Comparison of ENCODE assay signal across 11 mouse cellular contexts in the genomic region with DNA sequence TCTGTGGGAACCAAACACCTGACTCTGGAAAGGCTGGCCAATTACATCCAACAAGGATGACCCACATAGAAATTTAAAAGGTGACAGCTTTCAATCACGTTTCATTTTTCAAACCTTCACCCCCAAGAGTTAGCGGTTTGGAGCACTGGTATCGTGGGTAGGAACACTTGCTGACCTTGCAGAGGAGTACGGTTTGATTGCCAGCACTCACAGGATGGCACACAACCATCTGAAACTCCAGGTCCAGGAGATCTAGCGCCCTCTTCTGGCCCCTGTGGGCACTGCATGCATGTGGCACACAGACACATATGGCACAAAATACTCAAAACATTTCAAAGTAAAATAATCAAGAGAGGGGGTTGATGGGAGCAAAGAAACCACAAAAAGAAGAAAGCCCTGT. TPM values are rescaled to one million over a fixed set of nuclear protein-coding genes. Genes with fewer than 3 reads are reported as not detected.
A peak's percentile ranks its signal among the peaks of the same experiment; 100 is the strongest.
DNase-seq lines count a peak whose midpoint lies in the region; ATAC-seq and TF ChIP-seq lines count a peak whose summit lies in the region.
"Had no signal": no experiment of that assay in that cellular context is flagged by ENCODE, and none has a peak within 500 bp of the region (broad histone marks: within the 10 kb centered on the region; RNA-seq: fewer than 3 reads in every experiment).

No protein-coding gene starts in this region.

- TF ChIP-seq CTCF in midbrain, postnatal 0 days (IDR thresholded peaks at IDR 0.05) = peak; percentile 62
- 0 out of 2 replicates have a peak, but pooled peaks have one; percentile 3 for TF ChIP-seq CTCF in embryonic fibroblast, embryonic 13.5 days (IDR thresholded peaks at IDR 0.05; ENCODE audit: borderline replicate concordance, insufficient read depth, low read length)

- H3K9me3 ChIP-seq in forebrain, embryonic 11.5 days (ENCODE audit: control insufficient read depth, low read length) = no peaks in the 10 kb centered on the region
- H3K9me3 ChIP-seq in forebrain, embryonic 12.5 days = no peaks in the 10 kb centered on the region
- no peaks in the 10 kb centered on the region for H3K9me3 ChIP-seq in midbrain, postnatal 0 days (ENCODE audit: low read length)
- H3K9me3 ChIP-seq in midbrain, embryonic 13.5 days = no peaks in the 10 kb centered on the region
- H3K9me3 ChIP-seq: embryonic facial prominence, embryonic 15.5 days had no signal

- DNase-seq in forebrain, embryonic 11.5 days (ENCODE audit: low spot score) = peak; percentile 68
- no peak for DNase-seq in midbrain, postnatal 0 days (ENCODE audit: low spot score)
- DNase-seq in thymus, postnatal 14 days = peak; percentile 56
- DNase-seq in ovary, postnatal 10 days (ENCODE audit: low spot score) = no peak
- DNase-seq in right cerebral cortex, postnatal 25 days = no peak
- DNase-seq: heart, postnatal 36 days had no signal

- no peak overlapping the region for H3K27ac ChIP-seq in forebrain, embryonic 11.5 days (ENCODE audit: low read depth, low read length)
- no peak overlapping the region for H3K27ac ChIP-seq in forebrain, embryonic 12.5 days
- no peak overlapping the region for H3K27ac ChIP-seq in midbrain, postnatal 0 days (ENCODE audit: low read depth, low read length)
- no peak overlapping the region for H3K27ac ChIP-seq in midbrain, embryonic 13.5 days
- no peak overlapping the region for H3K27ac ChIP-seq in embryonic fibroblast, embryonic 13.5 days (ENCODE audit: insufficient read depth, low read length)
- H3K27ac ChIP-seq: embryonic facial prominence, embryonic 15.5 days had no signal

- WGBS in forebrain, embryonic 11.5 days = 54% methylated on average over 5 of the region's 5 CpGs
- 58% methylated on average over 5 of the region's 5 CpGs for WGBS in forebrain, embryonic 12.5 days
- 54% methylated on average over 5 of the region's 5 CpGs for WGBS in midbrain, postnatal 0 days
- 56% methylated on average over 5 of the region's 5 CpGs for WGBS in midbrain, embryonic 13.5 days

- no peak overlapping the region for H3K9ac ChIP-seq in forebrain, embryonic 11.5 days (ENCODE audit: low read length)
- no peak overlapping the region for H3K9ac ChIP-seq in forebrain, embryonic 12.5 days
- H3K9ac ChIP-seq in midbrain, postnatal 0 days (replicated peaks; ENCODE audit: low read length, poor library complexity, severe bottlenecking) = no peak overlapping the region
- no peak overlapping the region for H3K9ac ChIP-seq in midbrain, embryonic 13.5 days (replicated peaks)
- H3K9ac ChIP-seq: embryonic facial prominence, embryonic 15.5 days had no signal

- H3K27me3 ChIP-seq in forebrain, embryonic 11.5 days (ENCODE audit: control insufficient read depth, insufficient read depth, low read length) = no peaks in the 10 kb centered on the region
- H3K27me3 ChIP-seq in forebrain, embryonic 12.5 days = no peaks in the 10 kb centered on the region
- no peaks in the 10 kb centered on the region for H3K27me3 ChIP-seq in midbrain, postnatal 0 days (ENCODE audit: insufficient read depth, low read length)
- no peaks in the 10 kb centered on the region for H3K27me3 ChIP-seq in midbrain, embryonic 13.5 days
- H3K27me3 ChIP-seq: embryonic facial prominence, embryonic 15.5 days had no signal

- no peak overlapping the region for H3K4me3 ChIP-seq in forebrain, embryonic 11.5 days (ENCODE audit: low read depth, low read length)
- H3K4me3 ChIP-seq in forebrain, embryonic 12.5 days (replicated peaks) = no peak overlapping the region
- no peak overlapping the region for H3K4me3 ChIP-seq in midbrain, postnatal 0 days (ENCODE audit: low read depth, low read length)
- no peak overlapping the region for H3K4me3 ChIP-seq in midbrain, embryonic 13.5 days (replicated peaks)
- H3K4me3 ChIP-seq in embryonic fibroblast, embryonic 13.5 days (ENCODE audit: insufficient read depth, low read length) = no peak overlapping the region
- H3K4me3 ChIP-seq: embryonic facial prominence, embryonic 15.5 days had no signal

- no peak for TF ChIP-seq POLR2A in embryonic fibroblast, embryonic 13.5 days (IDR thresholded peaks at IDR 0.05; ENCODE audit: low read depth, low read length)

- ATAC-seq in forebrain, embryonic 11.5 days (replicated peaks; ENCODE audit: low FRiP score) = no peak
- ATAC-seq in forebrain, embryonic 12.5 days (ENCODE audit: low FRiP score) = no peak
- no peak for ATAC-seq in midbrain, postnatal 0 days (ENCODE audit: low FRiP score)
- ATAC-seq in midbrain, embryonic 13.5 days = no peak

- no peak overlapping the region for H3K4me2 ChIP-seq in forebrain, embryonic 11.5 days (ENCODE audit: low read depth, low read length, severe bottlenecking)
- no peak overlapping the region for H3K4me2 ChIP-seq in forebrain, embryonic 12.5 days
- H3K4me2 ChIP-seq in midbrain, postnatal 0 days (ENCODE audit: low read depth, low read length, poor library complexity, severe bottlenecking) = no peak overlapping the region
- no peak overlapping the region for H3K4me2 ChIP-seq in midbrain, embryonic 13.5 days (replicated peaks)
- H3K4me2 ChIP-seq: embryonic facial prominence, embryonic 15.5 days had no signal

- no peaks in the 10 kb centered on the region for H3K36me3 ChIP-seq in forebrain, embryonic 11.5 days (ENCODE audit: control insufficient read depth, insufficient read depth, low read length)
- no peaks in the 10 kb centered on the region for H3K36me3 ChIP-seq in forebrain, embryonic 12.5 days (replicated peaks)
- no peaks in the 10 kb centered on the region; the same call in 1 of the 2 replicates for H3K36me3 ChIP-seq in midbrain, postnatal 0 days (ENCODE audit: insufficient read depth, low read length)
- no peaks in the 10 kb centered on the region for H3K36me3 ChIP-seq in midbrain, embryonic 13.5 days
- H3K36me3 ChIP-seq: embryonic facial prominence, embryonic 15.5 days had no signal

- H3K4me1 ChIP-seq in forebrain, embryonic 11.5 days (replicated peaks; ENCODE audit: control insufficient read depth, insufficient read depth, low read length) = no peaks in the 10 kb centered on the region; the same call in 1 of the 2 replicates
- peaks cover 4% of the 10 kb centered on the region for H3K4me1 ChIP-seq in forebrain, embryonic 12.5 days
- H3K4me1 ChIP-seq in midbrain, postnatal 0 days (ENCODE audit: insufficient read depth, low read length) = no peaks in the 10 kb centered on the region
- H3K4me1 ChIP-seq in midbrain, embryonic 13.5 days (replicated peaks) = peaks cover 11% of the 10 kb centered on the region
- no peaks in the 10 kb centered on the region for H3K4me1 ChIP-seq in embryonic fibroblast, embryonic 13.5 days (ENCODE audit: control insufficient read depth, insufficient read depth, low read length)

RNA-seq across cellular contexts. Expression of gene Homez, which starts 3.8 kb away (rescaled TPM):
- polyA plus RNA-seq in forebrain, embryonic 11.5 days (2014; fragmentation: Nextera tagmentation; extraction: Ambion mirVana) = 15.7 and 16.1 TPM in 2 replicates
- polyA plus RNA-seq in forebrain, embryonic 12.5 days (2016; fragmentation: Nextera tagmentation; extraction: Ambion mirVana) = 13.9 and 18.5 TPM in 2 replicates
- total RNA-seq in midbrain, postnatal 0 days (2014; rRNA removed) = 6.9 and 9.4 TPM in 2 replicates
- 8.0 and 9.6 TPM in 2 replicates for polyA plus RNA-seq in midbrain, postnatal 0 days (2015; fragmentation: Nextera tagmentation; extraction: Ambion mirVana)
- 11.7 and 13.5 TPM in 2 replicates for polyA plus RNA-seq in midbrain, embryonic 13.5 days (2015; fragmentation: Nextera tagmentation; extraction: Ambion mirVana)
- 5.4 and 6.9 TPM in 2 replicates for polyA plus RNA-seq in embryonic fibroblast, embryonic 13.5 days (2011; ENCODE audit: insufficient read length, low read depth, missing spikeins)

RNA-seq across cellular contexts. Expression of gene Ppp1r3e, which starts 10.4 kb away (rescaled TPM):
- polyA plus RNA-seq in forebrain, embryonic 11.5 days (2014; fragmentation: Nextera tagmentation; extraction: Ambion mirVana) = 0.69 and 1.4 TPM in 2 replicates
- 1.1 and 1.3 TPM in 2 replicates for polyA plus RNA-seq in forebrain, embryonic 12.5 days (2016; fragmentation: Nextera tagmentation; extraction: Ambion mirVana)
- total RNA-seq in midbrain, postnatal 0 days (2014; rRNA removed) = 27.1 and 37.2 TPM in 2 replicates
- polyA plus RNA-seq in midbrain, postnatal 0 days (2015; fragmentation: Nextera tagmentation; extraction: Ambion mirVana) = 2.8 and 4.1 TPM in 2 replicates
- 0.98 and 2.2 TPM in 2 replicates for polyA plus RNA-seq in midbrain, embryonic 13.5 days (2015; fragmentation: Nextera tagmentation; extraction: Ambion mirVana)
- polyA plus RNA-seq in embryonic fibroblast, embryonic 13.5 days (2011; ENCODE audit: insufficient read length, low read depth, missing spikeins) = 8.4 and 10.9 TPM in 2 replicates

RNA-seq across cellular contexts. Expression of gene Bcl2l2, which starts 16.2 kb away (rescaled TPM):
- 3.1 and 3.2 TPM in 2 replicates for polyA plus RNA-seq in forebrain, embryonic 11.5 days (2014; fragmentation: Nextera tagmentation; extraction: Ambion mirVana)
- 3.3 and 3.4 TPM in 2 replicates for polyA plus RNA-seq in forebrain, embryonic 12.5 days (2016; fragmentation: Nextera tagmentation; extraction: Ambion mirVana)
- 23.1 and 31.2 TPM in 2 replicates for total RNA-seq in midbrain, postnatal 0 days (2014; rRNA removed)
- 2.9 and 3.7 TPM in 2 replicates for polyA plus RNA-seq in midbrain, postnatal 0 days (2015; fragmentation: Nextera tagmentation; extraction: Ambion mirVana)
- polyA plus RNA-seq in midbrain, embryonic 13.5 days (2015; fragmentation: Nextera tagmentation; extraction: Ambion mirVana) = 4.4 and 4.9 TPM in 2 replicates
- 48.3 and 53.1 TPM in 2 replicates for polyA plus RNA-seq in embryonic fibroblast, embryonic 13.5 days (2011; ENCODE audit: insufficient read length, low read depth, missing spikeins)

RNA-seq across cellular contexts. Expression of gene Gm20521, which starts 16.3 kb away (rescaled TPM):
- not detected in 2 replicates for polyA plus RNA-seq in forebrain, embryonic 11.5 days (2014; fragmentation: Nextera tagmentation; extraction: Ambion mirVana)
- 0.27 TPM in 1 of 2 replicates, not detected in the other for polyA plus RNA-seq in forebrain, embryonic 12.5 days (2016; fragmentation: Nextera tagmentation; extraction: Ambion mirVana)
- 0.82 TPM in 1 of 2 replicates, not detected in the other for total RNA-seq in midbrain, postnatal 0 days (2014; rRNA removed)
- polyA plus RNA-seq in midbrain, postnatal 0 days (2015; fragmentation: Nextera tagmentation; extraction: Ambion mirVana) = 1.4 and 1.6 TPM in 2 replicates
- polyA plus RNA-seq in midbrain, embryonic 13.5 days (2015; fragmentation: Nextera tagmentation; extraction: Ambion mirVana) = 0.18 TPM in 1 of 2 replicates, not detected in the other
- polyA plus RNA-seq in embryonic fibroblast, embryonic 13.5 days (2011; ENCODE audit: insufficient read length, low read depth, missing spikeins) = not detected in 2 replicates
- polyA plus RNA-seq: embryonic facial prominence, embryonic 15.5 days; neural tube, embryonic 14.5 days had no signal

RNA-seq across cellular contexts. Expression of gene Pabpn1, which starts 25.4 kb away (rescaled TPM):
- 182 and 221 TPM in 2 replicates for polyA plus RNA-seq in forebrain, embryonic 11.5 days (2014; fragmentation: Nextera tagmentation; extraction: Ambion mirVana)
- 199 and 211 TPM in 2 replicates for polyA plus RNA-seq in forebrain, embryonic 12.5 days (2016; fragmentation: Nextera tagmentation; extraction: Ambion mirVana)
- 95.1 and 115 TPM in 2 replicates for total RNA-seq in midbrain, postnatal 0 days (2014; rRNA removed)
- 139 and 162 TPM in 2 replicates for polyA plus RNA-seq in midbrain, postnatal 0 days (2015; fragmentation: Nextera tagmentation; extraction: Ambion mirVana)
- polyA plus RNA-seq in midbrain, embryonic 13.5 days (2015; fragmentation: Nextera tagmentation; extraction: Ambion mirVana) = 178 and 203 TPM in 2 replicates
- 168 and 172 TPM in 2 replicates for polyA plus RNA-seq in embryonic fibroblast, embryonic 13.5 days (2011; ENCODE audit: insufficient read length, low read depth, missing spikeins)

Comparison
In these comparisons a context has a peak if more than half of its experiments do, and no peak if none do; other contexts are left out.
1. DNase-seq: peak in forebrain, embryonic 11.5 days (single experiment) and thymus, postnatal 14 days (single experiment); none in midbrain, postnatal 0 days (single experiment), ovary, postnatal 10 days (single experiment) and right cerebral cortex, postnatal 25 days (single experiment).